Mouse (Mus musculus) liver, postnatal 0 days (tissue): ENCODE results near the gene Hist1h2bf.

ENCODE experiments used
- CTCF ChIP-seq: sonication (generic); IDR thresholded peaks from 2 replicates; pipeline ENCODE4 v1.5.1; 2016; ENCODE audit warnings: antibody characterized with exemption, low read depth
- EP300 ChIP-seq: IDR thresholded peaks from 2 replicates; pipeline ENCODE4 v1.6.1; 2016; ENCODE audit warnings: antibody characterized with exemption, low read depth, mild to moderate bottlenecking

GRCm38 (mm10) chr13:23530181-23530900 is 43.7 kb downstream of the Hist1h2bf start:
- no peak for TF ChIP-seq CTCF
- TF ChIP-seq EP300: no peak
